Mouse (Mus musculus): ENCODE measurements around the gene Fiz1.

Fiz1 gene

DNA sequence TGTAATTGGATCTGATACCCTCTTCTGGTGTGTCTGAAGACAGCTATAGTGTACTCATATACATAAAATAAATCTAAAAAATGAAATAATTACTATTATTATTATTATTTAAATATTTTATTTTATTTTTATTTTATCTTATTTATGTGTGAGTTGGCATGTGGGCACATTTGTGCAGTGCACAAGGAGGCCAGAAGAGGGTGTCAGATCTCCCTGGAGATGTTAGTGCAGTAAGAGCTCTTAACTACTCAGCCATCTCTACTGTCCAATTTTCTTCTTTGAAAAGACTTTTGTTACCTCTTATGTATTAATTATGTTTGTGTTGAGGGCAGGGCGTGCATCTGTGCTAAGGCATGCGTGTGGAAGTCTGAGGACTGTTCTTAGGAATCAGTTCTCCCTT is 14.6 kb downstream of the Fiz1 start:
- peak in 1 of 2 experiments; percentile 28 for DNase-seq (ENCODE audit: low spot score in 2 of 2)

DNA sequence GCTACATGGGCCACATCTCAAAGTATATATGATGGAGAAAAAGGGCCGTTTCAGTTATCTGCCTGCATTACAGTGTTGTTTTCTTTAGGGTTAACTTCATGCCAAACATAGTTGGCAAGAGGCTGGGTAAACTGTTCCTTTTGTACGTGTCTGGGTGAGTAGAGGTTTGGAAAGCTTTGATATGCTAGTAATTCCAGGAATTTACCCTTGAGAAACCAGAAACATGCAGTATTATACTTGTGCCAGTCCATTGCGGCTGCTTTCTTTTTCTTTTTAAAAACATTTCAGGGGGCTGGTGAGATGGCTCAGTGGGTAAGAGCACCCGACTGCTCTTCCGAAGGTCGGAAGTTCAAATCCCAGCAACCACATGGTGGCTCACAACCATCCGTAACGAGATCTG is 17.6 kb downstream of the Fiz1 start:
- DNase-seq (ENCODE audit: low spot score in 2 of 2) = no peak

DNA sequence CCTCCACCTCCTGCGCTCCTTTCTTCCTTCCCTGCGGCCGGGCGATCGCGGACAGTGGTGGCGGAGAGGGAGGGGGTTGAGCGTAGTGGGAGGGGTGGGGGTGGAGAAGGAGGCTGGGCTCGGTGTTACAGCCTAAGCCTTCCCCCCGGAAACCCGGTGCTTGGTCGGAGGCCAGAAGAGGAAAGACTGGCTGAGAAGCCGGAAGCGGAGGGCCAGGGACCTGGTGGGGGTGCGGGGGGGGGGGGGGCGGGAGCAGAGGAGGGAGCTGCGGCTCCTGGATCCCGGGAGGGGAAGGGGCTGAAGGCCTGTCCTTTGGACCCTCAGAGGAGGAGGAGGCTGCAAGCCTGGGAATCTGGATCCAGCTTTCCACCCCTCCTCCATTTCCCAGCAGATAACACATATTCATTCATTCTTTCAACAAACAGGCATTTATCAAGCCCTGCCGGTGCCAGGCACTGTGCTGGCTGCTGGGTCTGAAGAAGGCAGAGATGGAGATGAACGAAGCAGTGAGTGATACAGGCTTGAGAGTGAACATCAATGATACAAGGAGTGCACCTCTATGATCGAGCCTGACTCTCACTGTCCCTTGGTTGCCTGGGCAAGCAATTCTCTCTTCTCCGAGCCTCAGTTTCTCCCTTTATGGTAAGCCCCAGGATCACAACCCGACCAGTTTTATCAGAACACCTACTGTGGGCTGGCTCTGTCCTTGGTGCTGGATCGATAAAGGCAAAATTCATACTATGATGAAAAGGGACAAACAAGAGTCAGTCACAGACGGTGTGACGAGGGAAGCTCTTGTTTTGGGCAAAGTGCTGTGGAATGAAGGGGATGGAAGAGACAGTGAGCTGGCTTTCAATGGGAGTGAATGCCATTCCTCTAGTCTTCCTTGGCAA is 18.2 kb downstream of the Fiz1 start, which contains the start of gene Zfp579:
TSS of gene Zfp579 (minus strand) at position 156 of the 893 bp plus-strand sequence.
- peak; percentile 76 to 81 for DNase-seq (ENCODE audit: low spot score in 2 of 2)

DNA sequence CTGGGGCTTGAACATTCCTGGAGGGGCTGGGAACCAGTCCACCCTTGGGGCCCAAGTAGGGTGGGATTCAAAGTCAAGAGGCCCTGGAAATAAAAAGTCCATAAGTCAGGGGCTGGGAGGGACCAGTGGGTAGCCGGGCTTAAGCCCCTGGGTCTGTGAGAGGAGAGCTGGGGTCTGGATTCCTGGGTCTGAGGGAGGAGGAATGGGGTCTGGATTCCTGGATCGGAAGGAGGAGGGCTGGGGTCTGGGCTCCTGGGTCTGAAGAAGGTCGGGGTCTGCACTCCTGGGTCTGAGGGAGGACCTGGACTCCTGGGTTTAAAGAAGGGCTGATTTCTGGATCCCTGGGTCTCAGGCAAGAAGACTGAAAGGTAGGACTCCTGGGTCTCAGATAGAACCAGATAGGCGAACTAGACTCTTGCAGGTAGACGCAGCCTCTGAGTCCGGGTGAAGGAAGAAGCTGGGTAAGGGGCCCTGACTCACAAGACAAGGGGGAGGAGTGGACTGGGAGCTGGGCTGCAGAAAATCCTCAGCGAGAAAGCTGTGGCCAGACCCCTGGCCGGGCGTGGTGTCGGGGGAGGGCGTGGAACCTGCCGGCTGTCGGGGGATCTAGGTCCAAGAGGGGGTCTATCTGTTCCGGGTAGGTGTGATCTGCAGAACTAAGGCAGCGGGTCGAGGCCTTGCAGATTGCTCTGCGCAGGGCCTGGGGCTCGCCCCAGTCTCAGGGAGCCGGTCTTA is 19.1 kb downstream of the Fiz1 start:
- DNase-seq (ENCODE audit: low spot score in 2 of 2) = no peak

DNA sequence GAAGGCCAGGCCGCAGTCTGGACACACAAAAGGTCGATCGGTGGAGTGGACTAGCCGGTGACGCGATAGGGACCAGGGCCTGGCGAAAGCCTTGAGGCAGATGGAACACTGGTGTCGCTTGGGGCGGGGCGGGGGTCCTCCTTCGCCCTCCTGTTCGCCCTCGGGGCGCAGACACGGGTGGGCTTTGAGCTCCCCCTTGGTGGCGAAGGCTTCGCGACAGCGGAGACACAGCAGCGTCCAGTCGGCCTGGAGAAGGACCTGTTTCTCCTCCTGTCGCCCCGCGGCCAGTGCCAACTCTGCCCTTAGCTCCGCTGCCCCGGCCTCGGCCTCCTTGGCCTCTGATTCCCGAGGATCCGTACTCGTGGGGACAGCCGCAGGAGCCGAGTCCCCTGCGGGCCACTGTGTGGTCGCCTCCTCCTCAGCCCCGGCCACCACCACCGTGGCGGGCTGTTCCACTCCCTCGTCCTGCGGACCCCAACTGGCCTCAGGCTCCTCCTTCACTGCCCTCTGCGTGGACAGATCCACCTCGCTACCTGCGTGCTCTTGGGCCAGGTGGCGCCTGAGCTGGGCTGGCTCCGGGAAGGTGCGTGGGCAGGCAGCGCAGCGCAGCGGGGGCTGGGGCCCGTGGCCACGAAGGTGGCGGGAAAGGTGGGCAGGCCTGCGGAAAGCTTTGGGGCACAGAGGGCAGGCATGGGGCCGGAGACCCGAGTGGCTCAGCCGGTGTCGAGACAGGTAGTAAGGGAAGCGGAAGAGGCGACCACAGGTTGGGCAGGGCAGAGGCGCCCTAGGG is 20.3 kb downstream of the Fiz1 start:
- DNase-seq (ENCODE audit: low spot score in 2 of 2) = no peak

DNA sequence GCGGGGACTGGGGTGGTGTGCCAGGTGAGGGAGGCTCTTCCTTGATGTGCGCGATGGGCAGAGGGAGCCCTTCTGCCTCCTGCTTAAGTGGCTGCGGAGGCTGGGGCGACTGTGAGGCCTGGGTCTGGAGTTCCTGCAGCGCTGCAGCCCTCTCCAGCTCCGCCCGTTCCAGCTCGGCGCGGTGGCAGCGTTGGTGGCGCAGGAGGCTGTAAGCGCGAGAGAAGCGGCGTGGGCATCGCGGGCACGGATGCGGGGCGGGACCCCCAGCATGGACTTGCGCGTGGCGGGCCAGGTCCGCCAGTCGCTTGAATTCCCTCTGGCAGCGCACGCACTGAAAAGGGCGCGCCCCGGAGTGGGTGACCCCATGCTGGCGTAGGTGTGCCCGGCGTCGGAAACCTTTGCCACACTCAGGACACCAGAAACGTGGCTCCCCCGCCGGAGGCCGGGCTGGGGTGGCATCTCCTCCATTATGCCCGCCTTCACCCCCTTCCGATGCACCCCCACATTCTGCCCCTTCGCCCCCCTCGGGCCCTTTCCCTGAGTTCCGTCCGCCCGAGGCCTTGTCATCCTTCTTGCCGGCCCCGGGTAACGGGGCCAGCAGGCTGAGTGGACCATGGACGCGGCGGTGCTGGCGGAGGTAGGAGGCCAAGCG is 21.0 kb downstream of the Fiz1 start:
- no peak for DNase-seq (ENCODE audit: low spot score in 2 of 2)

DNA sequence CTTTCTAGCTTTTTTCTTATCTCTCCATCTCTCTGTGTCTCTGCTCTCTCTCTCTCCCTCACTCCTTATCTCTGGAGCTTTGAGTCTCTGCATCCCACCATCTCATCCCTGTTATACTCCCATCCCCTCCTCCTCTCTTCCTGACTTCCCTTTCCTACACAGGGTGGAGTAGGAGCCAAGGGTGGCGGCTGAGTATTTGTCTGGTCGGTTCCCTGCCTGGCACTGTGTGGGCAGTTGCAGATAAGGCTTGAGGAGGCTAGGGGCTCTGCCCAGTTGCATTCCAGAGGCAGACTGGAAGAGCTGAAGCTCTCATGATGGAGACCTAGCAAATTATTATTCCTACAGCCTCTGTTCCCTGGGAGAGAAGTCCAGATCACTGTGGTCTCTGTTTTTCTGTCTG is 26.2 kb downstream of the Fiz1 start:
- DNase-seq (ENCODE audit: low spot score in 2 of 2) = no peak

DNA sequence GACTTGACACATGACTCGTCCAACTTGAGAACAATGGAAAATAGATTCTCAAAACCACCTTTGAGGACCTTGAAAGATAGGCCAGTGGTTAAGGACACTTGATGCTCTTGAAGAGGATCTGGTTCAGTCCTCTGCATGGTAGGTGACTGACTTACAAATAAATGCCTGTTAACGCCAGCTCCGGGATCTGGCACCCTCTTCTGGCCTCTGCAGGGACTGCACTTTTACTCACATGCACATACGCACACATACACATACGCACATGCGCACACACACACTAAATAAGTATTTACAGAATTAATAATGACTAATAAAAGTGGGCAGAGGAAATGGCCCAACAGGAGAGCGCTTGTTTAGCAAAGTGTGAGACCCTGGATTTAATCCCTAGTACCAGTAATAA is 37.7 kb downstream of the Fiz1 start:
- no peak for DNase-seq (ENCODE audit: low spot score in 2 of 2)

DNA sequence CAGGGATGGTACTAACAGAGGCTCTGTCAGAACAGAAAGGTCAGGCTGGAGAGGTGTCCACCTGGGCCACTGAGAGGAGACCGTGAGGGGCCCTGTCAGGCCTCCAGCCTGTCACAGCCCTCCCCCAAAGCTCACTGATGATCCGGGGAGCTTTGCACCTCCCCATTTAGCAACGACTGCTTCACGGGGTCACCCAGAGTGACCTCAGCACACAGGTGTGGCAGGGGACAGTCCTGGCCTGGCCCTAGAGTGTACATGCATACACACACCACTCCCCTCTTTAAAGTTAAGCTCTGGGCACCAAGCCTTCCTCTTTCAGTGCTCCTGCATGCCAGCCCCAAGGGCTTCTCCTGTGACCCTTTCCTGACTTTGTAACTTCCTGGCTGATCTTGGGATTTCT is 39.0 kb downstream of the Fiz1 start:
- no peak for DNase-seq (ENCODE audit: low spot score in 2 of 2)

DNA sequence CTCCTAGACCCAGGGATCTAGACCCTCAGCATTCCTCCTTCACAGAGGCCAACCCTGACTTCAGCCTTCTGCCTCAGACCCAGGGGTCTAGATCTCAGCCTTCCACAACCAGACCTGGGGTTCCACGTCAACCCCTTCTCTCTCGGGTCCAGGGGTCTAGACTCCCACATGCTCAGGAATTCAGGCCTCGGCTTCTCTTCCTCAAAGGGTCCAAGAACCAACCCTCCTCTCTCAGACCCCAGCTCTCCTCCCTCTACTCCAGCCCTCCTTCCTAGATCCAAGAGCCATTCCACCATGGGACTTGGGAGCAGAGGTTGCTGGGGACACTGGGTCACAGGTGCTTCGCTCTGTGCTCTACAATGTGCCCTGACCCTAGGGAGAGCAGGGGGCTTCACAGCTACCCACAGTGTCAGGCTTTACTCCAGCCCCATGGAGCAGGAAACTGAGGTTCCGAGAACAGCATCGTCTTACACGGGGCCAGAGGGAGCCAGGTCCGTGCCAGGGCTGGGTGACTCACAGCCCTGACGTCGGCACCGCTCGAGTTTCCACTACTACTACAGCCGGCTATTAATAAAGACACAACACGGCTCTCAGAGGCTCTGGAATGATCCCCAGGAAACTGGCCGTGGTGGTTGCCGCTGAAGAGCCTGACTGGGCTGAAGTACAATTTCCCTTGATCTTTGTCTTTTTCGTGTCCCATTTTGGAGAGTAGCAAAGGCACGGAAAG is 42.0 kb downstream of the Fiz1 start:
- no peak for DNase-seq (ENCODE audit: low spot score in 2 of 2)

DNA sequence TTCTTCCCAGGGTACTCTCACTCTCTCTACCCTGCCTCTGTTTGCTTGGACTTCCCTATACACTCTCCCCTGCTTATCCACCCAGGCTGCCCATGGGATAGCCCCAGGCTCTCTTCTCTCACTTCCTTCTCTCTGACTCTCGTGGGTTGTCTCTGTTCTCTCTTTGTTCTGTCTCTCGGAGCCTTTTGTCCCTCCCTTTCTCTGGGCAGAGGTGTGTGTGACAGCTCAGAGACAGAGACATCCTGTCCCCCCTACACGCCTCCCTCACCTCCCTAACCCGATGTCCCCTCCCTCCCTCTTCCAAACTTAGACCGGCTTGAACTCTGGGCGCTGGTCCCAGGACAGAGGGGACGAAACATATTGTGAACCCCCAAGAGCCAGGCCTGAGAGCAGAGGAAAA is 42.8 kb downstream of the Fiz1 start:
- no peak for DNase-seq (ENCODE audit: low spot score in 2 of 2)

DNA sequence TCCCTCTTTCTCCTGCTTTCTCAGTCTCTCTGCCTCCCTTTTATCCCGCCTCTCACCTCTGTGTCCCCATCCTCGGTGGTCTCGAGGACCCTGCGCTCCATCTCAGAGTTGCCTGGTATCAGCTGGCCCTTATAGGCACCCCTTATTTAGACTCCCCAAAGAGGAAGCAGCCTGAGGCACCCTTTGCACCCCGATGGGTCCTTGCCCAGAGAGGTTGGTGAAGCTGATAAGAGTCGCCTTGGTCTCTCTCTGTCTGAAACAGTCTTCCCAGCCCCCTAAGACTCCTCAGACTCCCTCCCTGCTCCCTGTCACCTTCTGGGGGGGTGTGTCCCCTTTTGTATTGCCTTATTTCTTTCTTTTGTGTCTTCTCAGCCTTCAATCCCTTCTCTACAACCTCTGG is 43.4 kb downstream of the Fiz1 start, which contains the start of gene Sbk3:
TSS of gene Sbk3 (minus strand) at position 101 of the 400 bp plus-strand sequence.
- no peak for DNase-seq (ENCODE audit: low spot score in 2 of 2)

DNA sequence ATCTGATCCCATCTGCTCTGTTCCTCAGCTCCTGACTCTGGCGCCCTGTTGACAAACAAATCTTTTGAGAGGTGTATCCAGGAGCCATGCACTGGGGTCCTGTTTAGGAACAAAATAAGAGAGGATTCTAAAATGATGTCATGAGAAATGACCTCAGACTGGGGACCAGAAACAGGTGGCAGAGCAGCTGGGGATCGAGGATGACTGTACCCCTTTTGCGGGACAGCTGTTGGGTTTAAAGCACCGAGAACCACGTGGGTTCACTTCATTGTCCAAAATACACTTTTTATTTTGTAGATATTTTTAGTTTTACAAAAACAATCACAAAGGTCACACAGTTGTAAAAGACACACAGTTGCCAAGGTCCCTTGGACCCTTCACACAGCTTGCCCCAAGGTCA is 49.5 kb downstream of the Fiz1 start:
- no peak for DNase-seq (ENCODE audit: low spot score in 2 of 2)

DNA sequence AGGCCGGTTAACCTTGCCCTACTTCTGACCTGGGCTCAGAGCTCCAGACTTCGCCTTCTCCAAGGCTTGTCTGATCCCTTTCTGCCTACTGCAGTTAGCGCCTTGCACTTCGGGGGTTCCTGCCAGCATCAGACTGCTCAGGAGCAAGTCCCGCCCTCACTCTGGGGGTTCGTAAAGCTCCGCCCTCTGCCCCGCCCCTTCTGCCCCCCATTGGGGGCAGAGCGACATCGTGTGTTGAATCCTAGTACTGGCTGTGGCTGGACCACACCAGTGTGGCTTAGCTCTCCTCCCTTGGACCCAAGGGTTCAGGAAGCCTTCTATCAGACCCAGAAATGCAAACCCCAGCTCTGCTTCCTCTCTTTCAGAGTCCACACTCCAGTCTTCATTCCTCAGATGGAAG is 50.2 kb downstream of the Fiz1 start, which contains the start of gene Sbk2:
TSS of gene Sbk2 (minus strand) at position 135 of the 400 bp plus-strand sequence.
- DNase-seq (ENCODE audit: low spot score in 2 of 2) = peak; percentile 78 to 85

DNA sequence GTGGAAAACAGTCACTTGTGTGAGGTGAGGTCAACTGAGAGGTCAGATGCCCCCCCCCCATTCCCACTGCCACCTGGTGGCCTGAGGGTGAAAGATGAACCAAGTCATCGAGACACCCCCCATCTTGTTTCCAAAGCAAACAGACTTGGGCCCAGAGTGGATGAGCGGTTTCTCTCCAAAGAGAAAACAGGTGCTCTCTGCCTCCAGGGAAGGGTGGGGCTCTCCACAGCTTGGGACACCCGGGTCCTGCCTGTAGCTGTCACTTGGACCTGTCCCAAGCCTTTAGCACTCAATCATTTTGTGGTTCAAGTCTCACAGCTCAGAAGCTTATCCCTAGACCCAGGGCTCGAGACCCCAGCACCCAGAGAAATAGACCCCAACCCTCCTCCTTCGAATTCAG is 51.0 kb downstream of the Fiz1 start:
- DNase-seq (ENCODE audit: low spot score in 2 of 2) = no peak

DNA sequence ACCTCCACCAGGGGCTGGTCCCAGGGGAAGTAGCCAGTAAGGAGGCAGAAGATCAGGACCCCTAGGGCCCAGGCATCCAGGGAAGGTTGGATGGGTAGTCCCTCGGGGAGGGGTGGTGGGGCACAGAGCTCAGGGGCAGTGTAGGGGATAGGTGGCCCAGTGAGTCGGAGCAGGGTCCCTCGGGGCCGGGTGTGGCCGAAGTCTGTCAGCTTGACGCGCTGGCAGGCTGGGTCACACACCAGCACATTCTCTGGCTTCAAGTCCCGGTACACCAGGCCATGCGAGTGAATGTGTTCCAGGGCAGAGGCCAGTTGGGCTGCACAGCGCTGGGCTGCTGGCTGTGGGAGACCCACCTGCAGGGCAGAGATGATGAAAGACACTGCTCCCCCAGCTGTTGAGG is 57.1 kb downstream of the Fiz1 start:
- DNase-seq (ENCODE audit: low spot score in 2 of 2) = no peak

All from natural killer cell, adult 2 months (primary cell).